Mouse (Mus musculus): ENCODE measurements around the gene Hmga1b. TPM values are rescaled to one million over a fixed set of nuclear protein-coding genes. Genes with fewer than 3 reads are reported as not detected.

The Hmga1b gene
- 0.40 TPM for polyA plus RNA-seq (2015; fragmentation: Illumina TruSeq; extraction: RNeasy Lipid Tissue Mini Kit (QIAGEN cat#74804); ENCODE audit: insufficient read depth, low replicate concordance)

DNA sequence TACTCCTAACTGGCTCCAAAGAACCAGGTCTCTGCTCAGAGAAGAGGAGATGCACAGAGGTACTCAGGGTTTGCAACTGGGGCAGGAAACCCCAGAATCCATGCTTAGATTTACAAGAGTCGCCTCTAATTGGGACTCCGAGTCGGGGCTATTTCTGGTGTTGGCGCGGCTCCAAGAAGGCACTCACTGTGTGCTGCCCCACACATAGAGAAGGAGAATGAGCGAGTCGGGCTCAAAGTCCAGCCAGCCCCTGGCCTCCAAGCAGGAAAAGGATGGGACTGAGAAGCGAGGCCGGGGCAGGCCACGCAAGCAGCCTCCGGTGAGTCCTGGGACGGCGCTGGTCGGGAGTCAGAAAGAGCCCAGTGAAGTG, at the start of gene Hmga1b:
TSS of gene Hmga1b (plus strand) at position 123 of the 370 bp plus-strand sequence.

DNA sequence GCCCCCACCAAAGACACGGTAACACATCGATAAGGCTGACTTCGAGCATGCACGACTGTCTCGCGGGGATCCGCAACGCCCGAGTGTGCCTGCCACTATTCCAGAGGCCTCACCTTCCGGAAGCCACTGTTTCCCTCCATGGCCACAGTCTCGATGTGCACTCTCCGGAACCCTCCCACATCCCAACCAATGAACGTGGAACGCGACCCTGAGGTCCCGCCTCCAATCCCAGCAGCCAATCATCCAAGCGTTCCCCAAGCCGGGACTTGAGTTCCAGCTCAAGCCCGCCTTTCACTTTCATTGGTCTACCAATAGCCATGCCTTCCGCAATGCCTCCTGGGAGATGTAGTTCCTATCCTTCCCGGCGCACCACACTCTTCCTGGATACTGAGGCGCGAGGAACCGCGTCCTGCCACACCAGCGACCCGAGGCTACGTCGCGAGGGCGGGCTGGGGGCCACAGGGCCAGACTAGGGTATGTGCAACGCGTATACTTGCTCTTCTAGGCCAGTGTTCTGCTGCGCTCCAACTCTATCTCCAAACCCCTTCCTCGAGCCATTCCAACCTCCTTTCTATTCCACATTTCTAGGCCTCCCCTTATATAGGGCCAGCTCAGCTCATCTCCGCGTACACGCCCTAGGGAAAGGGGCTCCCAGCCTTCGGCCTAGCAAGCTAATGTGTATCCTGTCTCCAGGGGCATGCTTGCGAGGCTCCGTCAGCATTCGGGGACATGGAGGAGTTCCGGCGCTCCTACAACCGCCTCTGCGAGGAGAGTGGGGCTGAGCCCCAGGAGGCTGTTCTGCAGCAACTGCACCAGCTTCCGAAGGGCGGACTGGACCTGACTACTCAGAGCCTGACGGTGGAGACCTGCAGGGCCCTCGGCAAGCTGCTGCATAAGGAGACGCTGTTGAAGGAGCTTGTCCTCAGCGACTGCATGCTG, 48.7 kb upstream of the Hmga1b start, which contains the start of the genes Cenpx and Lrrc45:
TSS of gene Cenpx (minus strand) at position 159 of the 939 bp plus-strand sequence.
TSS of gene Lrrc45 (plus strand) at position 346 of the 939 bp plus-strand sequence.

GRCm38 (mm10) chr11:120721124-120722066, 41.2 kb upstream of the Hmga1b start, which contains the start of gene Rac3:
Gene Rac3, plus strand, starts transcription at chr11:120721470.

DNA sequence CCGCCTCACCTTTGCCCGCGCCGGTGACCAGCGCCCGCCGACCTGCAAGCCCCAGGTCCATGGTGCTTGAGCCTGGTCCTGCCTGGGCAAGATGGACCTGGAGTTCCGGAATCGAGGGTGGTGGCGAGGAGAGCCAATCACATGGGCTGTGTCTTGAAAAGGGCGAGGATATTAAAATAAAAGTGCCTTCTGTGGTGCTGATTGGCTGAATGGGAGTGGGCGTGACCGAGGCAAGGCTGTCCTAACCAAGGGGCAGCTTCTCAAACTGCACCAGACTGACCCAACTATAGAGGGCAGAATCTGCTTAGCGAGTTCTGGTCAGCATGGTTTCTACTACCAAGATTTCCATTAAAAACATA, 35.4 kb upstream of the Hmga1b start, which contains the start of gene Dcxr:
TSS of gene Dcxr (minus strand) at position 113 of the 359 bp plus-strand sequence.

DNA sequence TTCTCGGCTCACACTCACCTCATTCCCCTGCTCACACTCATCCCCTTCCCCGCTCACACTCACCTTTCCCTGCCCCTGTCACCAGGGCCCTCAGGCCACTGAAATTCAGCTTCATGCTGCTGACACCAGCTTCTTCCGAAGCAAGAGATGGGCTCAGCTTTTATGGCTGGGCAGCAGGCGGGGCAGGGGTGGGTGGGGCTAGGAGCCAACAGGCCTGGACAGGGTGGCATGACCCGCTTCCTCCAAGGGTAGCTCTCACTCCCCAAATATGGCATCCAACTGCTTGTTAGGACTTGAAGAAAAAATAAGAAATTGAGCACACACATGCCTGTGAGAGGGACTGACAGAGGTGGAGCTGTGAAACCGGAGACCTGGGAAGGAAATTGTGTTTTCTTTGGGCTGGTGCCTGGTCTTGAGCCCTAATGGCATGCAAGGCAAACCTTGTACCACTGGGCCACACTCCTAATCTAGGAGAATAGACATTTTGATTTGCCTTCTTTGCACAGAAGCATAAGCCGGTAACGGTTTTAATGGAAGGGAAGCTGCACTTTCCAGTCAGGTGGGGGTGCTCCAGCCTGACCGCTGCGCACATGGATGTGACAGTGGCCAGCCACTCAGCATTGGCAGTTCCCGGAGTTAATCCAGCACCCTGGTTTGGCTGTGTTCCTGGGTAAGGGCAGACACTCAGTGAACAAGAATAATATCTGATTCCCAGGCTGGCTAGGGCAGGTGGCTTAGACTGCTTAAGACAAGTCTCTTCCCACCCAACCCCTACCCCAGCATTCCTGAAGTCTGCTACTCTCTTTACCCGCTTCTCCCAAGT, 30.5 kb upstream of the Hmga1b start, which contains the start of gene Cbr2:
TSS of gene Cbr2 (minus strand) at position 257 of the 823 bp plus-strand sequence.

DNA sequence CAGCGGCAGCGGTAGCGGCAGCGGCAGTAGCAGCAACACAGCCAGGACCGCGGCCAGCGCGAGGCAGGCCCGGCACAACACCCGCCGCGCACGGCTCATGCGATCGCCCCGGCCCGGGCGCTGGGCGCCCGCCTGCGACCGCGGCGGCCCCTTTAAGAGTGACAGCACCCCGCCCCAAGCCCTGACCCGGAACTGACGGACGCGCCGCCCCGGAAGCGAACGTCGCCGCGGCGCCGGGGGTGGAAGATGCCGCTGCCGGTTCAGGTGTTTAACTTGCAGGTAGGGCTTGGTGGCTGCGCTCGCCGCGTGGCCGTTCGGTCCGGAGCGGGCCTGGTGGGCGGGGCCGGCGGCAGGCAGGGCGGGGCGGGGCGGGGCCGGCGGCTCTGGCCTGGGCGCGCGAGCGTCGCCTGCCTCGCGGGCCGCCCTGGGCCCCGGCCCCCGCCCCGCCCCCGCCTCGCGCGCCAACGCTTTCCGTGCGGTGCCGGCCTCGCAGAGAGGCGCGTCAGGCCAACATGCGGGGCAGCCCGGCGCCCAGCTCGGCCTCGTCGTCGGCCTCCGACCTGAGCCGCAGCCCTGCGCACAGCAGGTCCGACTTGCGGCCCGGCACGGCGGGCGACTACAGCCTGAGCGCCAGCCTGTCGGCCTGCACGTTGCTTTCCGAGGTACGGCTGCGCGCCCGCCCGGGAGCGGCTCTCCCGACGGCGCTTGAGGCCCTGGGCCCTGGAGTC, 21.6 kb downstream of the Hmga1b start, which contains the start of the genes Rfng and Gps1:
TSS of gene Rfng (minus strand) at position 144 of the 728 bp plus-strand sequence.
TSS of gene Gps1 (plus strand) at position 209 of the 728 bp plus-strand sequence.

GRCm38 (mm10) chr11:120795756-120796613, 33.4 kb downstream of the Hmga1b start, which contains the start of gene Dus1l:
Gene Dus1l, minus strand, starts transcription at chr11:120796403.

Other genes starting within 250 kb of the Hmga1b start
- not detected for gene Gcgr, start 232.1 kb upstream of the Hmga1b start, polyA plus RNA-seq (2015; fragmentation: Illumina TruSeq; extraction: RNeasy Lipid Tissue Mini Kit (QIAGEN cat#74804); ENCODE audit: insufficient read depth, low replicate concordance)
- gene Mcrip1, start 213.1 kb upstream of the Hmga1b start, polyA plus RNA-seq (2015; fragmentation: Illumina TruSeq; extraction: RNeasy Lipid Tissue Mini Kit (QIAGEN cat#74804); ENCODE audit: insufficient read depth, low replicate concordance) = 25.6 TPM
- not detected for gene Ppp1r27, start 211.7 kb upstream of the Hmga1b start, polyA plus RNA-seq (2015; fragmentation: Illumina TruSeq; extraction: RNeasy Lipid Tissue Mini Kit (QIAGEN cat#74804); ENCODE audit: insufficient read depth, low replicate concordance)
- 169 TPM for gene P4hb, start 189.5 kb upstream of the Hmga1b start, polyA plus RNA-seq (2015; fragmentation: Illumina TruSeq; extraction: RNeasy Lipid Tissue Mini Kit (QIAGEN cat#74804); ENCODE audit: insufficient read depth, low replicate concordance)
- gene Arhgdia, start 181.2 kb upstream of the Hmga1b start, polyA plus RNA-seq (2015; fragmentation: Illumina TruSeq; extraction: RNeasy Lipid Tissue Mini Kit (QIAGEN cat#74804); ENCODE audit: insufficient read depth, low replicate concordance) = 169 TPM
- gene Alyref, start 164.4 kb upstream of the Hmga1b start, polyA plus RNA-seq (2015; fragmentation: Illumina TruSeq; extraction: RNeasy Lipid Tissue Mini Kit (QIAGEN cat#74804); ENCODE audit: insufficient read depth, low replicate concordance) = 65.0 TPM
- gene Anapc11, start 164.4 kb upstream of the Hmga1b start, polyA plus RNA-seq (2015; fragmentation: Illumina TruSeq; extraction: RNeasy Lipid Tissue Mini Kit (QIAGEN cat#74804); ENCODE audit: insufficient read depth, low replicate concordance) = 30.2 TPM
- not detected for gene Npb, start 154.3 kb upstream of the Hmga1b start, polyA plus RNA-seq (2015; fragmentation: Illumina TruSeq; extraction: RNeasy Lipid Tissue Mini Kit (QIAGEN cat#74804); ENCODE audit: insufficient read depth, low replicate concordance)
- 42.1 TPM for gene Pcyt2, start 144.9 kb upstream of the Hmga1b start, polyA plus RNA-seq (2015; fragmentation: Illumina TruSeq; extraction: RNeasy Lipid Tissue Mini Kit (QIAGEN cat#74804); ENCODE audit: insufficient read depth, low replicate concordance)
- gene Sirt7, start 137.6 kb upstream of the Hmga1b start, polyA plus RNA-seq (2015; fragmentation: Illumina TruSeq; extraction: RNeasy Lipid Tissue Mini Kit (QIAGEN cat#74804); ENCODE audit: insufficient read depth, low replicate concordance) = 70.1 TPM
- 22.5 TPM for gene Mafg, start 129.2 kb upstream of the Hmga1b start, polyA plus RNA-seq (2015; fragmentation: Illumina TruSeq; extraction: RNeasy Lipid Tissue Mini Kit (QIAGEN cat#74804); ENCODE audit: insufficient read depth, low replicate concordance)
- gene Pycr1, start 119.0 kb upstream of the Hmga1b start, polyA plus RNA-seq (2015; fragmentation: Illumina TruSeq; extraction: RNeasy Lipid Tissue Mini Kit (QIAGEN cat#74804); ENCODE audit: insufficient read depth, low replicate concordance) = 1.8 TPM
- gene Myadml2, start 114.6 kb upstream of the Hmga1b start, polyA plus RNA-seq (2015; fragmentation: Illumina TruSeq; extraction: RNeasy Lipid Tissue Mini Kit (QIAGEN cat#74804); ENCODE audit: insufficient read depth, low replicate concordance) = 0.73 TPM
- not detected for gene Notum, start 101.6 kb upstream of the Hmga1b start, polyA plus RNA-seq (2015; fragmentation: Illumina TruSeq; extraction: RNeasy Lipid Tissue Mini Kit (QIAGEN cat#74804); ENCODE audit: insufficient read depth, low replicate concordance)
- 22.3 TPM for gene Aspscr1, start 89.8 kb upstream of the Hmga1b start, polyA plus RNA-seq (2015; fragmentation: Illumina TruSeq; extraction: RNeasy Lipid Tissue Mini Kit (QIAGEN cat#74804); ENCODE audit: insufficient read depth, low replicate concordance)
- gene Cenpx, start 49.1 kb upstream of the Hmga1b start, polyA plus RNA-seq (2015; fragmentation: Illumina TruSeq; extraction: RNeasy Lipid Tissue Mini Kit (QIAGEN cat#74804); ENCODE audit: insufficient read depth, low replicate concordance) = 28.0 TPM
- 10.3 TPM for gene Lrrc45, start 48.9 kb upstream of the Hmga1b start, polyA plus RNA-seq (2015; fragmentation: Illumina TruSeq; extraction: RNeasy Lipid Tissue Mini Kit (QIAGEN cat#74804); ENCODE audit: insufficient read depth, low replicate concordance)
- 1.2 TPM for gene Rac3, start 41.3 kb upstream of the Hmga1b start, polyA plus RNA-seq (2015; fragmentation: Illumina TruSeq; extraction: RNeasy Lipid Tissue Mini Kit (QIAGEN cat#74804); ENCODE audit: insufficient read depth, low replicate concordance)
- 7.8 TPM for gene Dcxr, start 35.5 kb upstream of the Hmga1b start, polyA plus RNA-seq (2015; fragmentation: Illumina TruSeq; extraction: RNeasy Lipid Tissue Mini Kit (QIAGEN cat#74804); ENCODE audit: insufficient read depth, low replicate concordance)
- 1.7 TPM for gene Cbr2, start 30.7 kb upstream of the Hmga1b start, polyA plus RNA-seq (2015; fragmentation: Illumina TruSeq; extraction: RNeasy Lipid Tissue Mini Kit (QIAGEN cat#74804); ENCODE audit: insufficient read depth, low replicate concordance)
- 9.5 TPM for gene Rfng, start 21.4 kb downstream of the Hmga1b start, polyA plus RNA-seq (2015; fragmentation: Illumina TruSeq; extraction: RNeasy Lipid Tissue Mini Kit (QIAGEN cat#74804); ENCODE audit: insufficient read depth, low replicate concordance)
- gene Gps1, start 21.5 kb downstream of the Hmga1b start, polyA plus RNA-seq (2015; fragmentation: Illumina TruSeq; extraction: RNeasy Lipid Tissue Mini Kit (QIAGEN cat#74804); ENCODE audit: insufficient read depth, low replicate concordance) = 50.2 TPM
- 29.3 TPM for gene Dus1l, start 33.6 kb downstream of the Hmga1b start, polyA plus RNA-seq (2015; fragmentation: Illumina TruSeq; extraction: RNeasy Lipid Tissue Mini Kit (QIAGEN cat#74804); ENCODE audit: insufficient read depth, low replicate concordance)
- 6.7 TPM for gene Fasn, start 61.8 kb downstream of the Hmga1b start, polyA plus RNA-seq (2015; fragmentation: Illumina TruSeq; extraction: RNeasy Lipid Tissue Mini Kit (QIAGEN cat#74804); ENCODE audit: insufficient read depth, low replicate concordance)
- gene Ccdc57, start 170.1 kb downstream of the Hmga1b start, polyA plus RNA-seq (2015; fragmentation: Illumina TruSeq; extraction: RNeasy Lipid Tissue Mini Kit (QIAGEN cat#74804); ENCODE audit: insufficient read depth, low replicate concordance) = 0.43 TPM
- gene Slc16a3, start 185.7 kb downstream of the Hmga1b start, polyA plus RNA-seq (2015; fragmentation: Illumina TruSeq; extraction: RNeasy Lipid Tissue Mini Kit (QIAGEN cat#74804); ENCODE audit: insufficient read depth, low replicate concordance) = 2.0 TPM
- 123 TPM for gene Csnk1d, start 228.5 kb downstream of the Hmga1b start, polyA plus RNA-seq (2015; fragmentation: Illumina TruSeq; extraction: RNeasy Lipid Tissue Mini Kit (QIAGEN cat#74804); ENCODE audit: insufficient read depth, low replicate concordance)

Data from spleen, adult 10 weeks (tissue).